Mouse (Mus musculus) lung, postnatal 0 days (tissue): ENCODE results near the gene Ctla2b.

ENCODE experiments used
- CTCF ChIP-seq: IDR thresholded peaks from 2 replicates; pipeline ENCODE4 v1.5.1; 2016; ENCODE audit warnings: antibody characterized with exemption, mild to moderate bottlenecking
- EP300 ChIP-seq: IDR thresholded peaks from 2 replicates; pipeline ENCODE4 v1.6.1; 2016; ENCODE audit warnings: antibody characterized with exemption, mild to moderate bottlenecking, control low read depth

DNA sequence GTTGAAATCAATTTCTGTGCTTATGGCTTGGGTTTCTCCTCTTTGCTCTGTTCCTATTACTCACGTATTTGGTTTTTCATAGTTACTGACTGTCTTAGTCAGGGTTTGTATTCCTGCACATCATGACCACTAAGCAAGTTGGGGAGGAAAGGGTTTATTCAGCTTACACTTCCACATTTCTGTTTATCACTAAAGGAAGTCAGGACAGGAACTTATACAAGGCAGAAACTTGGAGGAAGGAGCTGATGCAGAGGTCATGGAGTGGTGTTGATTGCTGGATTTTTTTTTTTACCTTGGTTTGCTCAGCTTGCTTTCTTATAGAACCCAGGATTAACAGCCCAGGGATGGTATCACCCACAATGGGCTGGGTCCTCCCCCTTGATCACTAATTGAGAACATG, 4.9 kb downstream of the Ctla2b start:
- TF ChIP-seq CTCF = no peak
- no peak for TF ChIP-seq EP300
